11 mouse cellular contexts compared by ENCODE assay signal in genomic region chr10:75444111-75444826, GRCm38 (mm10). TPM values are rescaled to one million over a fixed set of nuclear protein-coding genes. Genes with fewer than 3 reads are reported as not detected.
DNase-seq lines count a peak whose midpoint lies in the region; ATAC-seq lines count a peak whose summit lies in the region.
"Had no signal": no experiment of that assay in that cellular context is flagged by ENCODE, and none has a peak within 500 bp of the region (broad histone marks: within the 10 kb centered on the region; RNA-seq: fewer than 3 reads in every experiment).

No protein-coding gene starts in this region.

- peaks cover 65% of the 10 kb centered on the region for H3K4me1 ChIP-seq in heart, embryonic 13.5 days
- peaks cover 16% of the 10 kb centered on the region for H3K4me1 ChIP-seq in limb, embryonic 13.5 days
- H3K4me1 ChIP-seq in stomach, embryonic 16.5 days (ENCODE audit: control insufficient read depth, insufficient read depth, low read length), result peaks cover 8% of the 10 kb centered on the region; the same call in 1 of the 2 replicates

- no peaks in the 10 kb centered on the region for H3K9me3 ChIP-seq in heart, embryonic 13.5 days
- H3K9me3 ChIP-seq in limb, embryonic 13.5 days, result no peaks in the 10 kb centered on the region
- no peaks in the 10 kb centered on the region for H3K9me3 ChIP-seq in stomach, embryonic 16.5 days (replicated peaks; ENCODE audit: control insufficient read depth, low read length)

- H3K27ac ChIP-seq in heart, embryonic 13.5 days (replicated peaks), result peak overlapping the region; percentile 54; the same call in 1 of the 2 replicates
- H3K27ac ChIP-seq in limb, embryonic 13.5 days, result no peak overlapping the region
- no peak overlapping the region for H3K27ac ChIP-seq in stomach, embryonic 16.5 days (ENCODE audit: low read length)

- DNase-seq in heart, postnatal 36 days, result no peak
- peak; percentile 31 for DNase-seq in right cerebral cortex, postnatal 4 days
- no peak for DNase-seq in right cerebral cortex, adult 18-20 months
- DNase-seq in layer of hippocampus, postnatal 10 days (ENCODE audit: low spot score in 2 of 2), result no peak
- DNase-seq in cerebellum, adult 11 months, result no peak
- DNase-seq: cerebellum, adult 2 months had no signal

- H3K36me3 ChIP-seq in heart, embryonic 13.5 days, result no peaks in the 10 kb centered on the region
- no peaks in the 10 kb centered on the region for H3K36me3 ChIP-seq in limb, embryonic 13.5 days
- no peaks in the 10 kb centered on the region for H3K36me3 ChIP-seq in stomach, embryonic 16.5 days (ENCODE audit: control insufficient read depth, insufficient read depth, low read length)

- H3K27me3 ChIP-seq in heart, embryonic 13.5 days (replicated peaks), result no peaks in the 10 kb centered on the region
- no peaks in the 10 kb centered on the region for H3K27me3 ChIP-seq in limb, embryonic 13.5 days
- no peaks in the 10 kb centered on the region for H3K27me3 ChIP-seq in stomach, embryonic 16.5 days (ENCODE audit: control insufficient read depth, insufficient read depth, low read length)
- H3K27me3 ChIP-seq: CH12.LX had no signal

- H3K9ac ChIP-seq in heart, embryonic 13.5 days, result no peak overlapping the region
- no peak overlapping the region for H3K9ac ChIP-seq in limb, embryonic 13.5 days
- no peak overlapping the region for H3K9ac ChIP-seq in stomach, embryonic 16.5 days (ENCODE audit: low read length)

- no peak for ATAC-seq in heart, embryonic 13.5 days (ENCODE audit: extremely low read depth, insufficient number of reproducible peaks, low FRiP score, low TSS enrichment)
- ATAC-seq in limb, embryonic 13.5 days (ENCODE audit: low FRiP score, low read depth), result peak; percentile 46; the same call in 1 of the 2 replicates
- ATAC-seq in stomach, embryonic 16.5 days (ENCODE audit: insufficient read depth, low FRiP score), result peak; percentile 30; the same call in 1 of the 2 replicates

- intact Hi-C loops in heart, postnatal 36 days (cut with DNase I), result no loop called here

- 70% methylated on average over 19 of the region's 19 CpGs for WGBS in heart, embryonic 13.5 days
- WGBS in limb, embryonic 13.5 days, result 69% methylated on average over 19 of the region's 19 CpGs
- WGBS in stomach, embryonic 16.5 days, result 76% methylated on average over 19 of the region's 19 CpGs

- no peak overlapping the region for H3K4me3 ChIP-seq in heart, embryonic 13.5 days
- H3K4me3 ChIP-seq in limb, embryonic 13.5 days, result no peak overlapping the region
- H3K4me3 ChIP-seq in stomach, embryonic 16.5 days (replicated peaks; ENCODE audit: low read length), result no peak overlapping the region

- no peak overlapping the region for H3K4me2 ChIP-seq in heart, embryonic 13.5 days
- H3K4me2 ChIP-seq in limb, embryonic 13.5 days (replicated peaks), result no peak overlapping the region
- H3K4me2 ChIP-seq in stomach, embryonic 16.5 days (ENCODE audit: low read depth, low read length), result no peak overlapping the region

RNA-seq across cellular contexts. Expression of gene Upb1, which starts 43.4 kb away (rescaled TPM):
- 0.23 and 0.42 TPM in 2 replicates for polyA plus RNA-seq in heart, embryonic 13.5 days (2015; fragmentation: Nextera tagmentation; extraction: Ambion mirVana)
- 1 to 10 TPM in 1 of 2 experiments, under 1 TPM in 1; 0.65 to 1.3 TPM for total RNA-seq in heart, postnatal 36 days (2021)
- 0.57 and 0.67 TPM in 2 replicates for polyA plus RNA-seq in limb, embryonic 13.5 days (2015; fragmentation: Nextera tagmentation; extraction: Ambion mirVana)
- polyA plus RNA-seq in stomach, embryonic 16.5 days (2015; fragmentation: Nextera tagmentation; extraction: Ambion mirVana), result 4.3 and 5.8 TPM in 2 replicates
- total RNA-seq in layer of hippocampus, postnatal 10 days (2021), result under 1 TPM; 0.41 to 0.58 TPM
- polyA plus RNA-seq: neural tube, embryonic 11.5 days had no signal
